Mouse (Mus musculus): ENCODE results near the gene Reck. TPM values are rescaled to one million over a fixed set of nuclear protein-coding genes. Genes with fewer than 3 reads are reported as not detected.

The Reck gene
- polyA plus RNA-seq, 1 experiment, result 0.61 TPM

DNA sequence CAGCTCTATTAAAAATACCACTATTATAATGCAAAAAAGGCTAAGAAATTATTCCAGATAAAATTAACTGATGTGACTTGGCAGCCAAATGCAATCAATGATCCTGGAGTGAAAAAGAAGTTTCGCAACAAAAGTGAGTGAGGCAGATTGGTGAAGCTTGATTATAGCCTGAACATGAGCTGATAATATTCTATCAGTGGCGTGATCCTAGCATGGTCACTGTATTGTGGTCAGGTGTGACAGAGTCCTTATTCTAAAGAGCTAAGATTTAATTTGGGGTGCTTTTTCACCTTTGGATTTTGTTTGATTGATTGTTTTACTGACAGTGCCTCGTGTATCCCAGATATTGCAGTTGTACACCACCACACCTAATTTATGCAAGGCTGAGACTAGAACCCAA lies 15.9 kb downstream of the Reck start:
- Histone ChIP-seq H3ac (ENCODE audit: control insufficient read depth, insufficient read length) (no peak overlapping the region), H3K79me2 (ENCODE audit: control insufficient read depth, insufficient read depth) (no peaks in the 10 kb centered on the region), H3K36me3 (ENCODE audit: control insufficient read depth, insufficient read depth) (no peaks in the 10 kb centered on the region), H3K27me3 (ENCODE audit: control insufficient read depth, insufficient read depth, insufficient read length) (no peaks in the 10 kb centered on the region), H3K4me3 (no peak overlapping the region), H3K4me2 (ENCODE audit: low read depth) (no peak overlapping the region)
- TF ChIP-seq POLR2AphosphoS2 (IDR thresholded peaks at IDR 0.05; ENCODE audit: insufficient read length, low read depth), result no peak
- no peak for TF ChIP-seq TCF12 (IDR thresholded peaks at IDR 0.05; ENCODE audit: insufficient read depth, poor library complexity, severe bottlenecking)
- no peak for TF ChIP-seq SRF (IDR thresholded peaks at IDR 0.05; ENCODE audit: control insufficient read depth, insufficient read length, low read depth)
- no peak for TF ChIP-seq MAX (IDR thresholded peaks at IDR 0.05; ENCODE audit: low read depth)
- no peak for TF ChIP-seq E2F4 (IDR thresholded peaks at IDR 0.05; ENCODE audit: insufficient read depth)

DNA sequence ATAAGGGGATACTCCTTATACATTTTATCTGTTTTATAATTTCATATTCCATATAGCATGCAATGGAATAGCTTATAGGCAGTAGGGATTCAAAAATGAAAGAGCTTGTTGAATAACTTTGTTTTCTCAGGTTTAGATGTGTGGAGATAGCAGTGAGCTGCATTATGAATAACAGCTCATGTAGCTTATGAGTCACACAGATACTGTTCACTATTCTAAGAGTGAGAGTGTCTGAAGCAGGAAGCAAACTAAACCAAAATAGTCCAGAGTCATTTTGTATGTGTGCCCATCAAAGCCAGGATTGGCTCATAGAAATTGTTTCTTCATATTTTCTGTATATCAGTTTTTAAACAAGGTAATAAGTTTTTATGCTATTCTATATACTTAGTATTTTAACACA lies 21.9 kb downstream of the Reck start:
- Histone ChIP-seq H3ac (ENCODE audit: control insufficient read depth, insufficient read length) (no peak overlapping the region), H3K4me2 (ENCODE audit: low read depth) (no peak overlapping the region), H3K36me3 (ENCODE audit: control insufficient read depth, insufficient read depth) (no peaks in the 10 kb centered on the region), H3K4me3 (no peak overlapping the region), H3K79me2 (ENCODE audit: control insufficient read depth, insufficient read depth) (no peaks in the 10 kb centered on the region), H3K27me3 (ENCODE audit: control insufficient read depth, insufficient read depth, insufficient read length) (no peaks in the 10 kb centered on the region)
- TF ChIP-seq TCF3 (IDR thresholded peaks at IDR 0.05; ENCODE audit: insufficient read length, low read depth) (no peak), POLR2AphosphoS2 (IDR thresholded peaks at IDR 0.05; ENCODE audit: insufficient read length, low read depth) (no peak), SRF (IDR thresholded peaks at IDR 0.05; ENCODE audit: control insufficient read depth, insufficient read length, low read depth) (no peak), USF1 (IDR thresholded peaks at IDR 0.05; ENCODE audit: low read depth) (no peak), MAX (IDR thresholded peaks at IDR 0.05; ENCODE audit: low read depth) (no peak), MYOG (IDR thresholded peaks at IDR 0.05; ENCODE audit: control insufficient read depth in 1 of 3, insufficient read depth in 1 of 3, insufficient read length in 2 of 3, low read depth in 2 of 3) (no peak), TCF12 (IDR thresholded peaks at IDR 0.05; ENCODE audit: insufficient read depth, poor library complexity, severe bottlenecking) (no peak), POLR2A (IDR thresholded peaks at IDR 0.05; ENCODE audit: insufficient read length, low read depth) (no peak), MYOD1 (IDR thresholded peaks at IDR 0.05; ENCODE audit: control insufficient read depth in 1 of 3, insufficient read length in 2 of 3, low read depth in 2 of 3) (no peak), E2F4 (IDR thresholded peaks at IDR 0.05; ENCODE audit: insufficient read depth) (no peak), REST (IDR thresholded peaks at IDR 0.05; ENCODE audit: insufficient read depth, insufficient read length) (no peak)

DNA sequence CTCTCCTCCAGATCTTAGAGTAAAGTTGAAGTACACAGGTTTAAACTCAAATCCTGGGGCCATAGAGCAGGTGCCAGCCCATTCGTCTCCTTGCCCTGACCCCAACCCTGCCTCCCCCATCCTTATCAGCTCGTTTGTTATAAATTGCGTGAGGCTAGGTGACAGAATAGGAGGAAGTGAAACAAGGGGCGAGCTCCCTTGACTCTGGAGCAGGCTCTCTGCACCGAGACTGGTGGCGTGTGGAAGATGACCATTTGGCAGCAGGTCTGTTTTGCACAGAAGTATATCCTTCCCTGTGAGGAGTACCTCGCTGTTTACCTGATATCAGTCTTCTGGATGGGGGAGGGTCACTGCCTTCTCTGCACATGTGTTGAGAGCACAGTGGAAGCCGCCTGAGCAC lies 23.9 kb downstream of the Reck start:
- H3K36me3 ChIP-seq (ENCODE audit: control insufficient read depth, insufficient read depth), result no peaks in the 10 kb centered on the region

DNA sequence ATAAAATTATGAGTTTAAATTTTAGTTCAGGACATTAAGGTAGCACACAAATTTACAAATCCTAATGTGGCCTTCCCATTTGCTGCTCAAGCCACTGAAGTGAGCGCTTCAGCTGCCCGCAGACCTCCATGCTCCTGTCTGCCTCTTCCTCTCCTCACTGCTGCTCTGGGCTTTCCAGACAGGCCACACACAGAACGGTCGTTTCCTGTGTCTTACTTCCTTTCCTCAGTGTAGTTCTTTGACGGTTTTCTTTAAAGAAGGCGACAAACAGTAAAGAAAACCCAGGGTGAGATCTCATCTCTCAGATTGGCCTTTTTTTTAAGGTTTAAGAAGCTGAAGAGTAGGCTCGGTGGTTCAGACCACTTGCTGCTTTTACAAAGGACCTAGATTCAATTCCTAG lies 28.4 kb downstream of the Reck start:
- Histone ChIP-seq H3K4me2 (ENCODE audit: low read depth) (no peak overlapping the region), H3K4me3 (no peak overlapping the region), H3ac (ENCODE audit: control insufficient read depth, insufficient read length) (no peak overlapping the region), H3K27me3 (ENCODE audit: control insufficient read depth, insufficient read depth, insufficient read length) (no peaks in the 10 kb centered on the region), H3K36me3 (ENCODE audit: control insufficient read depth, insufficient read depth) (no peaks in the 10 kb centered on the region), H3K79me2 (ENCODE audit: control insufficient read depth, insufficient read depth) (no peaks in the 10 kb centered on the region)
- TF ChIP-seq POLR2AphosphoS2 (IDR thresholded peaks at IDR 0.05; ENCODE audit: insufficient read length, low read depth), result no peak
- no peak for TF ChIP-seq TCF3 (IDR thresholded peaks at IDR 0.05; ENCODE audit: insufficient read length, low read depth)
- no peak for TF ChIP-seq USF1 (IDR thresholded peaks at IDR 0.05; ENCODE audit: low read depth)
- no peak for TF ChIP-seq CEBPB (IDR thresholded peaks at IDR 0.05; ENCODE audit: insufficient read depth, poor library complexity, severe bottlenecking)
- no peak for TF ChIP-seq MYOG (IDR thresholded peaks at IDR 0.05; ENCODE audit: control insufficient read depth in 1 of 3, insufficient read depth in 1 of 3, insufficient read length in 2 of 3, low read depth in 2 of 3)
- TF ChIP-seq SRF (IDR thresholded peaks at IDR 0.05; ENCODE audit: control insufficient read depth, insufficient read length, low read depth), result no peak
- TF ChIP-seq REST (IDR thresholded peaks at IDR 0.05; ENCODE audit: insufficient read depth, insufficient read length), result no peak
- no peak for TF ChIP-seq TCF12 (IDR thresholded peaks at IDR 0.05; ENCODE audit: insufficient read depth, poor library complexity, severe bottlenecking)
- no peak for TF ChIP-seq MAX (IDR thresholded peaks at IDR 0.05; ENCODE audit: low read depth)
- TF ChIP-seq POLR2A (IDR thresholded peaks at IDR 0.05; ENCODE audit: insufficient read length, low read depth), result no peak
- no peak for TF ChIP-seq E2F4 (IDR thresholded peaks at IDR 0.05; ENCODE audit: insufficient read depth)
- TF ChIP-seq MYOD1 (IDR thresholded peaks at IDR 0.05; ENCODE audit: control insufficient read depth in 1 of 3, insufficient read length in 2 of 3, low read depth in 2 of 3), result no peak

More for the DNA sequence above, 23.9 kb downstream of the Reck start:
- TF ChIP-seq REST (IDR thresholded peaks at IDR 0.05; ENCODE audit: insufficient read depth, insufficient read length) (no peak), POLR2A (IDR thresholded peaks at IDR 0.05; ENCODE audit: insufficient read length, low read depth) (no peak), MYOD1 (IDR thresholded peaks at IDR 0.05; ENCODE audit: control insufficient read depth in 1 of 3, insufficient read length in 2 of 3, low read depth in 2 of 3) (no peak)
- no peak overlapping the region for H3K4me2 ChIP-seq (ENCODE audit: low read depth)
- no peak overlapping the region for H3K4me3 ChIP-seq
- H3K79me2 ChIP-seq (ENCODE audit: control insufficient read depth, insufficient read depth), result no peaks in the 10 kb centered on the region
- no peaks in the 10 kb centered on the region for H3K27me3 ChIP-seq (ENCODE audit: control insufficient read depth, insufficient read depth, insufficient read length)
- no peak overlapping the region for H3ac ChIP-seq (ENCODE audit: control insufficient read depth, insufficient read length)

DNA sequence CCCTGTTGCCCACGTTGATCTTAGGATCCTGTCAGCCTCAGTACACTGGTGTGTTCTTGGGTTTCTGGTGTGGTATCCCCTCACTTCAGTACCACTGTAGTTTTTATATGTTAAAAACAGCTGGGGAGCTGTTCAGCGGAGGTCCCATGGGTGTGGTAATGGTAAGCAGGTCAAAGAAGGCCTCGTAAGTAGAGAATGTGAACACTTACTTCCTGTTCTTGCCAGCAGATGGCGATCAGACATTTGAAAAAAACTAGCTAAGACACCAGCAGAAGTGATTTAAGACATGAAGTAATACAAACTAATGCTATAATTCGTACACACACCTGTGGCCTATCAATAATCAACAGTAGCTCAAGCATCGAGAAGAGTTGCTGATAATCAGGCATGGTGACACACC lies 31.1 kb downstream of the Reck start:
- Histone ChIP-seq H3K4me2 (ENCODE audit: low read depth) (no peak overlapping the region), H3K36me3 (ENCODE audit: control insufficient read depth, insufficient read depth) (no peaks in the 10 kb centered on the region), H3K4me3 (no peak overlapping the region), H3K27me3 (ENCODE audit: control insufficient read depth, insufficient read depth, insufficient read length) (no peaks in the 10 kb centered on the region), H3ac (ENCODE audit: control insufficient read depth, insufficient read length) (no peak overlapping the region), H3K79me2 (ENCODE audit: control insufficient read depth, insufficient read depth) (no peaks in the 10 kb centered on the region)
- TF ChIP-seq POLR2AphosphoS2 (IDR thresholded peaks at IDR 0.05; ENCODE audit: insufficient read length, low read depth) (no peak), SRF (IDR thresholded peaks at IDR 0.05; ENCODE audit: control insufficient read depth, insufficient read length, low read depth) (no peak)
